Comparison of ENCODE assay signal across 31 mouse cellular contexts in genomic region chr2:31591799-31592484, GRCm38 (mm10). TPM values are rescaled to one million over a fixed set of nuclear protein-coding genes. Genes with fewer than 3 reads are reported as not detected.
DNase-seq lines count a peak whose midpoint lies in the region; TF ChIP-seq lines count a peak whose summit lies in the region.
"Had no signal": no experiment of that assay in that cellular context is flagged by ENCODE, and none has a peak within 500 bp of the region (broad histone marks: within the 10 kb centered on the region; RNA-seq: fewer than 3 reads in every experiment).

No protein-coding gene starts in this region.

- no peak for TF ChIP-seq CTCF in layer of hippocampus, adult 2 months (conservative IDR thresholded peaks at IDR 0.05)

- DNase-seq in layer of hippocampus, adult 2 months (ENCODE audit: low spot score in 2 of 2) = peak in 1 of 2 experiments; percentile 52
- no peak for DNase-seq in layer of hippocampus, postnatal 36 days
- DNase-seq in lung, postnatal 10 days = peak; percentile 25
- DNase-seq in lung, postnatal 25 days (ENCODE audit: low spot score) = no peak
- peak; percentile 54 for DNase-seq in R1 (ENCODE audit: low read depth, low spot score)
- peak; percentile 11 for DNase-seq in lung, postnatal 36 days
- DNase-seq in thymus, adult 18-20 months = no peak
- DNase-seq: adrenal gland, postnatal 14 days; B cell, adult 2 months; cerebellum, adult 11-12 months; cerebellum, adult 9-11 months; embryo, embryonic 11 days; gastrocnemius, adult 2 months; kidney, adult 8-10 months; kidney, postnatal 4 days; liver; right cerebral cortex, postnatal 25 days; thymus, postnatal 25 days had no signal

- H3K27ac ChIP-seq in layer of hippocampus, adult 2 months = peak overlapping the region; percentile 14; the same call in 1 of the 2 replicates
- H3K27ac ChIP-seq: embryonic facial prominence, embryonic 12.5 days; gastrocnemius, adult 2 months; heart, embryonic 15.5 days; kidney, postnatal 0 days; liver, embryonic 14.5 days; lung, embryonic 15.5 days; midbrain, embryonic 12.5 days; stomach, embryonic 15.5 days had no signal

- H3K4me3 ChIP-seq in layer of hippocampus, adult 2 months = no peak overlapping the region
- H3K4me3 ChIP-seq: embryonic facial prominence, embryonic 12.5 days; gastrocnemius, adult 2 months; heart, embryonic 15.5 days; lung, embryonic 15.5 days; megakaryocyte, embryonic 14.5 days; midbrain, embryonic 12.5 days; stomach, embryonic 15.5 days had no signal

RNA-seq across cellular contexts. Expression of gene Fubp3, which starts 19.5 kb away (rescaled TPM):
- total RNA-seq in layer of hippocampus, adult 2 months (2021) = 10 to 100 TPM; 41.3 to 42.1 TPM
- total RNA-seq in layer of hippocampus, postnatal 36 days (2021) = 10 to 100 TPM; 32.0 to 39.6 TPM

RNA-seq across cellular contexts. Expression of gene Prdm12, which starts 47.9 kb away (rescaled TPM):
- total RNA-seq in layer of hippocampus, adult 2 months (2021) = under 1 TPM in 1 of 2 experiments, not detected in 1; 0.15 TPM
- total RNA-seq in layer of hippocampus, postnatal 36 days (2021) = under 1 TPM in 1 of 2 experiments, not detected in 1; 0.30 TPM
- total RNA-seq: adrenal gland, postnatal 14 days; gastrocnemius, adult 2 months; gastrocnemius, postnatal 4 days; heart, adult 8-10 months; heart, postnatal 25 days; monocyte, adult 5-6 weeks; neutrophil, adult 5-6 weeks had no signal

Comparison
In these comparisons a context has a peak if more than half of its experiments do, and no peak if none do; other contexts are left out.
1. DNase-seq: peak in lung, postnatal 10 days (single experiment), R1 (single experiment) and lung, postnatal 36 days (single experiment); none in layer of hippocampus, postnatal 36 days (0 of 2), lung, postnatal 25 days (single experiment) and thymus, adult 18-20 months (0 of 2).